Mouse (Mus musculus) midbrain, embryonic 12.5 days (tissue): ENCODE results near the gene Gba2. TPM values are rescaled to one million over a fixed set of nuclear protein-coding genes. Genes with fewer than 3 reads are reported as not detected.
"Not testable (repeated sequence)": the region's sequence is repeated elsewhere in the genome, so short reads cannot be mapped to it uniquely, and the experiment has no call there.

ENCODE experiments used
- ATAC-seq: fragments of 200-750 bp; cut with Nextera tagmentation; 2 replicates; pipeline ENCODE4 v1.8.0; 2017; ENCODE audit warnings: low read depth, moderate TSS enrichment, moderate library complexity; ENCODE audit not compliant: low FRiP score
- H3K27ac ChIP-seq: fragments of 300-500 bp; sonication (generic); replicated peaks from 2 replicates; pipeline ENCODE4 v1.5.1; 2016; ENCODE audit warnings: mild to moderate bottlenecking
- H3K27me3 ChIP-seq: fragments of 300-500 bp; sonication (generic); 2 replicates; pipeline ENCODE4 v1.6.1; 2016; ENCODE audit warnings: mild to moderate bottlenecking
- H3K36me3 ChIP-seq: fragments of 300-500 bp; sonication (generic); 2 replicates; pipeline ENCODE4 v1.6.1; 2016
- H3K4me1 ChIP-seq: fragments of 300-500 bp; sonication (generic); 2 replicates; pipeline ENCODE4 v1.6.1; 2016
- H3K4me2 ChIP-seq: fragments of 300-500 bp; sonication (generic); replicated peaks from 2 replicates; pipeline ENCODE4 v1.6.1; 2016; ENCODE audit warnings: mild to moderate bottlenecking, moderate library complexity
- H3K4me3 ChIP-seq: fragments of 300-500 bp; sonication (generic); 2 replicates; pipeline ENCODE4 v1.5.1; 2016; ENCODE audit warnings: mild to moderate bottlenecking
- H3K9ac ChIP-seq: fragments of 300-500 bp; sonication (generic); replicated peaks from 2 replicates; pipeline ENCODE4 v1.6.1; 2016; ENCODE audit warnings: mild to moderate bottlenecking, moderate library complexity
- H3K9me3 ChIP-seq: fragments of 300-500 bp; sonication (generic); 2 replicates; pipeline ENCODE4 v1.6.1; 2016; ENCODE audit warnings: mild to moderate bottlenecking
- WGBS: fragments of 180-500 bp; shearing (Covaris S2); methylation state at CpG from one replicate; pipeline ENCODE4 v1.1.7; 2016; 5-methylcytosine and 5-hydroxymethylcytosine counted together
- polyA plus RNA-seq: library from polyadenylated mRNA; unstranded; fragments of >200 nt; fragmentation: Nextera tagmentation; extraction: Ambion mirVana; gene quantifications from 2 replicates; pipeline ENCODE4 v1.2.1, GENCODE M21; 2016

Gba2 gene
- polyA plus RNA-seq: 49.2 and 52.6 TPM in 2 replicates

- ATAC-seq: peak; percentile 85
- H3K9me3 ChIP-seq: no peaks in the 10 kb centered on the region
- H3K4me1 ChIP-seq: peaks cover 45% of the 10 kb centered on the region
- H3K4me2 ChIP-seq: peak within 1 kb of the TSS; percentile 96
- WGBS: under 1% methylated on average over 75 of the region's 76 CpGs
- H3K27ac ChIP-seq: peak within 1 kb of the TSS; percentile 63
- no peaks in the 10 kb centered on the region for H3K27me3 ChIP-seq
- H3K9ac ChIP-seq: peak within 1 kb of the TSS; percentile 92
- peak within 1 kb of the TSS; percentile 82 for H3K4me3 ChIP-seq
- H3K36me3 ChIP-seq: peaks cover 40% of the 10 kb centered on the region
These were observed at the start of gene Gba2, which contains the start of gene Rgp1 for GRCm38 (mm10) chr4:43578376-43579204. Gba2 (minus strand) TSS chr4:43578873. Rgp1 (plus strand) TSS chr4:43578715.

- WGBS: 83% methylated on average over 4 of the region's 4 CpGs
- ATAC-seq: no peak
These were observed 41.6 kb upstream of the Gba2 start for GRCm38 (mm10) chr4:43620146-43620778.

GRCm38 (mm10) chr4:43613060-43613730 lies 34.5 kb upstream of the Gba2 start:
- no peaks in the 10 kb centered on the region for H3K36me3 ChIP-seq

More at GRCm38 (mm10) chr4:43620146-43620778, 41.6 kb upstream of the Gba2 start:
- no peak overlapping the region for H3K9ac ChIP-seq
- no peak overlapping the region for H3K4me3 ChIP-seq
- H3K4me2 ChIP-seq: no peak overlapping the region
- peaks cover 9% of the 10 kb centered on the region; the same call in 1 of the 2 replicates for H3K9me3 ChIP-seq
- H3K27me3 ChIP-seq: no peaks in the 10 kb centered on the region; the same call in 1 of the 2 replicates
- no peaks in the 10 kb centered on the region for H3K36me3 ChIP-seq
- no peak overlapping the region for H3K27ac ChIP-seq
- no peaks in the 10 kb centered on the region for H3K4me1 ChIP-seq

GRCm38 (mm10) chr4:43612534-43612933 lies 33.9 kb upstream of the Gba2 start:
- H3K4me3 ChIP-seq: no peak overlapping the region
- no peak overlapping the region for H3K9ac ChIP-seq
- 79% methylated on average over 10 of the region's 10 CpGs for WGBS
- no peak overlapping the region for H3K27ac ChIP-seq
- H3K4me1 ChIP-seq: no peaks in the 10 kb centered on the region
- no peak overlapping the region for H3K4me2 ChIP-seq
- ATAC-seq: no peak
- H3K36me3 ChIP-seq: no peaks in the 10 kb centered on the region
- no peaks in the 10 kb centered on the region for H3K9me3 ChIP-seq
- no peaks in the 10 kb centered on the region for H3K27me3 ChIP-seq

More at GRCm38 (mm10) chr4:43613060-43613730, 34.5 kb upstream of the Gba2 start:
- Histone ChIP-seq H3K4me1 (no peaks in the 10 kb centered on the region), H3K9ac (no peak overlapping the region), H3K27me3 (no peaks in the 10 kb centered on the region), H3K9me3 (no peaks in the 10 kb centered on the region), H3K4me2 (no peak overlapping the region), H3K4me3 (no peak overlapping the region), H3K27ac (no peak overlapping the region)
- ATAC-seq: no peak
- WGBS: 63% methylated on average over 3 of the region's 3 CpGs

- no peak for ATAC-seq
- Histone ChIP-seq H3K27ac (no peak overlapping the region), H3K4me3 (no peak overlapping the region), H3K4me2 (no peak overlapping the region), H3K27me3 (no peaks in the 10 kb centered on the region), H3K36me3 (no peaks in the 10 kb centered on the region), H3K4me1 (no peaks in the 10 kb centered on the region), H3K9me3 (no peaks in the 10 kb centered on the region), H3K9ac (no peak overlapping the region)
- WGBS: 80% methylated on average over 9 of the region's 9 CpGs
These were observed 26.3 kb upstream of the Gba2 start for GRCm38 (mm10) chr4:43604751-43605685.

GRCm38 (mm10) chr4:43604099-43604498 lies 25.4 kb upstream of the Gba2 start:
- no peaks in the 10 kb centered on the region for H3K27me3 ChIP-seq
- no peaks in the 10 kb centered on the region for H3K9me3 ChIP-seq
- no peak overlapping the region for H3K9ac ChIP-seq
- WGBS: 60% methylated on average over 3 of the region's 3 CpGs
- H3K36me3 ChIP-seq: no peaks in the 10 kb centered on the region
- no peak for ATAC-seq
- no peak overlapping the region for H3K4me3 ChIP-seq
- no peaks in the 10 kb centered on the region for H3K4me1 ChIP-seq
- no peak overlapping the region for H3K27ac ChIP-seq
- H3K4me2 ChIP-seq: no peak overlapping the region

- Histone ChIP-seq H3K4me1 (no peaks in the 10 kb centered on the region), H3K9me3 (no peaks in the 10 kb centered on the region), H3K27me3 (no peaks in the 10 kb centered on the region), H3K9ac (no peak overlapping the region), H3K4me3 (no peak overlapping the region), H3K36me3 (no peaks in the 10 kb centered on the region), H3K4me2 (no peak overlapping the region), H3K27ac (no peak overlapping the region)
- WGBS: 83% methylated on average over 9 of the region's 9 CpGs
- ATAC-seq: no peak
These were observed 21.7 kb upstream of the Gba2 start for GRCm38 (mm10) chr4:43600195-43600934.

- H3K27ac ChIP-seq: no peak overlapping the region
- no peaks in the 10 kb centered on the region for H3K4me1 ChIP-seq
- H3K9me3 ChIP-seq: no peaks in the 10 kb centered on the region
- no peaks in the 10 kb centered on the region for H3K36me3 ChIP-seq
- H3K27me3 ChIP-seq: no peaks in the 10 kb centered on the region
- no peak overlapping the region for H3K9ac ChIP-seq
- no peak for ATAC-seq
- WGBS: 79% methylated on average over 7 of the region's 7 CpGs
- no peak overlapping the region for H3K4me3 ChIP-seq
- H3K4me2 ChIP-seq: no peak overlapping the region
These were observed 20.1 kb upstream of the Gba2 start for GRCm38 (mm10) chr4:43598650-43599380.

- Histone ChIP-seq H3K4me2 (no peak overlapping the region), H3K27ac (no peak overlapping the region), H3K4me3 (no peak overlapping the region), H3K9ac (no peak overlapping the region), H3K9me3 (no peaks in the 10 kb centered on the region), H3K27me3 (no peaks in the 10 kb centered on the region), H3K36me3 (no peaks in the 10 kb centered on the region), H3K4me1 (no peaks in the 10 kb centered on the region)
- 86% methylated on average over 4 of the region's 4 CpGs for WGBS
- ATAC-seq: no peak
These were observed 19.5 kb upstream of the Gba2 start for GRCm38 (mm10) chr4:43598200-43598599.

- H3K4me2 ChIP-seq, H3K27ac ChIP-seq, H3K4me1 ChIP-seq, H3K4me3 ChIP-seq, H3K9ac ChIP-seq, H3K9me3 ChIP-seq, H3K36me3 ChIP-seq, ATAC-seq, H3K27me3 ChIP-seq: not testable (repeated sequence)
- WGBS: 84% methylated on average over 2 of the region's 2 CpGs
These were observed 17.9 kb upstream of the Gba2 start for GRCm38 (mm10) chr4:43596597-43596996.
